Mouse (Mus musculus): ENCODE data around the gene Tmem52b. TPM values are rescaled to one million over a fixed set of nuclear protein-coding genes. Genes with fewer than 3 reads are reported as not detected.

Tmem52b gene
- polyA plus RNA-seq, 1 experiment: not detected

- H3K4me3 ChIP-seq (replicated peaks): no peak within 1 kb of the TSS
- H3K9me3 ChIP-seq (ENCODE audit: control insufficient read depth, low read length): no peaks in the 10 kb centered on the region
- H3K4me1 ChIP-seq (ENCODE audit: control insufficient read depth): no peaks in the 10 kb centered on the region
- TF ChIP-seq GATA1 (IDR thresholded peaks at IDR 0.05; ENCODE audit: low read length) (no peak), TAL1 (IDR thresholded peaks at IDR 0.05; ENCODE audit: low read length) (no peak)
- no peaks in the 10 kb centered on the region for H3K36me3 ChIP-seq (ENCODE audit: control insufficient read depth)
- no peaks in the 10 kb centered on the region for H3K27me3 ChIP-seq (ENCODE audit: control insufficient read depth)
Measured at GRCm38 (mm10) chr6:129507024-129507423, 5.3 kb upstream of the Tmem52b start, which contains the start of gene Olr1. TSS of gene Olr1 (minus strand) at chr6:129507165.

DNA sequence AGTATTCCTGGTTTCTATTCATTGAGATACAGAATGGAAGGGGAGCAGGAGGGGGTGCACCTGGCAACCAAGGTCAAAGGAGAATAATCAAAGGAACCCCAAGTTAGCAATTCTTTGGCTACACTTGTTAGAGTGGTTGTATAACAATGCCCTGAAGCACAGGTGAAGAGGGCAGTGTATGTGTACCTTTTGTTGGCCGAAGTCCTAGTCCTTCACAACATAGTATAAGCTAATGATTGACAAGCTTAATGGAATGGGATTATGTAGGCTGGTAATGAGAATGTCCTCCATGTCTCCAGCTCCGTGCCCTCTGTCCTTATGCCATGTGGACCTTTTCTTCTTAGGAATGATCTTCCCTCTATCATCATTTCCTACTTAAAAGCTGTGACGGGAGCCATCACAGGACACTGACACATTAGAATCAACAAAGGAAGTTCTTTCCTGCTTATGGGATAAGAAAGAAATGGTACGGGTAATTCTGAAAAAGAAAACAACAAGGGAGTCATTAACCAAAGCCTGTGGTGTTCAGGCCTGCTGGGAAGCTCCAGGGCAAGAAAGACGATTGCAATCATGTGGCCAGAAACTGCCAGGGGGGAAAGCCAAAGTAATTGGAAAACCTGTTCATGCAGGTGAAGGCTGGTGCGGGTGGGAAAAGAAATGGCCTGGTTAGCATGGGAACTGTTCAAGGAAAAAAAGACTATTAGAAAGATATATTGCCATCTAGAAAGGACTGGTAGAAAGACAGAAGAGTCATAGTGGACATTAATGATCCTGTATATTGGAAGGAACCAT, 2.0 kb upstream of the Tmem52b start:
- H3K9me3 ChIP-seq (ENCODE audit: control insufficient read depth, low read length): no peaks in the 10 kb centered on the region
- TF ChIP-seq TAL1 (IDR thresholded peaks at IDR 0.05; ENCODE audit: low read length) (no peak), GATA1 (IDR thresholded peaks at IDR 0.05; ENCODE audit: low read length) (no peak)
- no peak overlapping the region for H3K4me3 ChIP-seq (replicated peaks)
- no peaks in the 10 kb centered on the region for H3K36me3 ChIP-seq (ENCODE audit: control insufficient read depth)
- H3K27me3 ChIP-seq (ENCODE audit: control insufficient read depth): no peaks in the 10 kb centered on the region
- no peaks in the 10 kb centered on the region for H3K4me1 ChIP-seq (ENCODE audit: control insufficient read depth)

GRCm38 (mm10) chr6:129512868-129513267, 513 bp downstream of the Tmem52b start:
- Histone ChIP-seq H3K4me1 (ENCODE audit: control insufficient read depth) (no peaks in the 10 kb centered on the region), H3K36me3 (ENCODE audit: control insufficient read depth) (no peaks in the 10 kb centered on the region), H3K27me3 (ENCODE audit: control insufficient read depth) (no peaks in the 10 kb centered on the region), H3K9me3 (ENCODE audit: control insufficient read depth, low read length) (no peaks in the 10 kb centered on the region), H3K4me3 (replicated peaks) (no peak overlapping the region)
- no peak for TF ChIP-seq TAL1 (IDR thresholded peaks at IDR 0.05; ENCODE audit: low read length)
- TF ChIP-seq GATA1 (IDR thresholded peaks at IDR 0.05; ENCODE audit: low read length): no peak

DNA sequence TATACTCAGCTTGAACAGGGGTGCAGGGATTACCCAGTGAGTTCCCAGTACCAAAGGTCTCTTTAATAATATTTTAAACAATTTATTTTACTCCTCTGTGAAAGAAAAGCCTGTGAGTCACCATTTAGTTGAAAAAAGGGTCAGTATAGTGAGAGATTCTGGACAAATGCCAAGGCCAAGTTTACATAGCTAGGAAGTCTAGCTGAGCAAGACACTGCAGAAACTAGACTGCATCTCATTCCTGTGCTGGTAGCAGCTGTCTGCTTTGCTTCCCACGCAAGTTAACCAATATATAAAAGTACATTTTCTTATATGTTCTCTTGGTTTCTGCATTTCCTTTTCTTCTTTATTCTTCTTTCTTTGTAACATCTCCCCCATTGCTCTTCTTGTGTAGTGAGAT, 1.1 kb downstream of the Tmem52b start:
- no peak for TF ChIP-seq GATA1 (IDR thresholded peaks at IDR 0.05; ENCODE audit: low read length)
- TF ChIP-seq TAL1 (IDR thresholded peaks at IDR 0.05; ENCODE audit: low read length): no peak
- no peaks in the 10 kb centered on the region for H3K9me3 ChIP-seq (ENCODE audit: control insufficient read depth, low read length)
- no peak overlapping the region for H3K4me3 ChIP-seq (replicated peaks)
- no peaks in the 10 kb centered on the region for H3K4me1 ChIP-seq (ENCODE audit: control insufficient read depth)
- no peaks in the 10 kb centered on the region for H3K36me3 ChIP-seq (ENCODE audit: control insufficient read depth)
- H3K27me3 ChIP-seq (ENCODE audit: control insufficient read depth): no peaks in the 10 kb centered on the region

GRCm38 (mm10) chr6:129514376-129514775, 2.0 kb downstream of the Tmem52b start:
- no peak overlapping the region for H3K4me3 ChIP-seq (replicated peaks)
- H3K9me3 ChIP-seq (ENCODE audit: control insufficient read depth, low read length): no peaks in the 10 kb centered on the region
- H3K27me3 ChIP-seq (ENCODE audit: control insufficient read depth): no peaks in the 10 kb centered on the region
- H3K36me3 ChIP-seq (ENCODE audit: control insufficient read depth): no peaks in the 10 kb centered on the region
- H3K4me1 ChIP-seq (ENCODE audit: control insufficient read depth): no peaks in the 10 kb centered on the region
- no peak for TF ChIP-seq GATA1 (IDR thresholded peaks at IDR 0.05; ENCODE audit: low read length)
- TF ChIP-seq TAL1 (IDR thresholded peaks at IDR 0.05; ENCODE audit: low read length): no peak

DNA sequence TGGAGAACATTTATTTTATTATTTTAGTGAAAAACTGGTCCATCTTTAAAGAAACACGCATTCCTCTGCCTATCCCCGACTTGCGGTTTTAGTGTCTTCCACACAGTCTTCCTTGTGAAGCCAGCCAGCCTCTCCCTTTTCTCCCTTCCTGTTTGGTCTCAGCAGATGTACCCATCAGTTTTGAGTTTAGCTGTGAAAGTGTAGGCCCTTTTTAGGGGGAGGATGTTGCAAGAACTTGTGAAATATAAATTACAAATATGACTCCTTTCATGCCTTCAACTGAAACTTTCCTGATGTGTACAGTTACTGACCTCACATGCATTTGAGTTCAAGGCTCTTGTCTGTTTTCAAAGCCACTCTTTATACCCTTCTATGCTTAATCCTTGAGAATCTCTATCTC, 2.7 kb downstream of the Tmem52b start:
- H3K4me1 ChIP-seq (ENCODE audit: control insufficient read depth): no peaks in the 10 kb centered on the region
- no peaks in the 10 kb centered on the region for H3K27me3 ChIP-seq (ENCODE audit: control insufficient read depth)
- no peaks in the 10 kb centered on the region for H3K9me3 ChIP-seq (ENCODE audit: control insufficient read depth, low read length)
- H3K36me3 ChIP-seq (ENCODE audit: control insufficient read depth): no peaks in the 10 kb centered on the region
- TF ChIP-seq GATA1 (IDR thresholded peaks at IDR 0.05; ENCODE audit: low read length): no peak
- no peak for TF ChIP-seq TAL1 (IDR thresholded peaks at IDR 0.05; ENCODE audit: low read length)
- H3K4me3 ChIP-seq (replicated peaks): no peak overlapping the region

DNA sequence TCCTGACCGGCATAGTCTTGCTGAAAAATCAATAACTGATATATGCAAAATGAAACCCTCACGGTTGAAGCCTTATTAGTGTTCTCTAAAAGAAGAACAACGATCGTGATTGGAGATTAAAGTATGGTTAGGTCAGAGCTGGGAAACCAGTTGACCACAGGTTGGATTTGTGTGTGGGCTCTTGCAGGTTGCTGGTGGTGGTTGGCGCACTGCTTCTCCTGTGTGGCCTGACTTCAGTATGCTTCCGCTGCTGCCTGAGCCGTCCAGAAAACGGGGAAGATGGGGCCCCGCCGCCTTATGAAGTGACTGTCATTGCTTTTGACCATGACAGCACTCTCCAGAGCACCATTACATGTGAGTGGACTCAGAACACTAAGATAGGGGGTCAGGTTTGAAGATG, 4.0 kb downstream of the Tmem52b start:
- Histone ChIP-seq H3K36me3 (ENCODE audit: control insufficient read depth) (no peaks in the 10 kb centered on the region), H3K4me3 (replicated peaks) (no peak overlapping the region), H3K9me3 (ENCODE audit: control insufficient read depth, low read length) (no peaks in the 10 kb centered on the region), H3K4me1 (ENCODE audit: control insufficient read depth) (no peaks in the 10 kb centered on the region), H3K27me3 (ENCODE audit: control insufficient read depth) (no peaks in the 10 kb centered on the region)
- TF ChIP-seq GATA1 (IDR thresholded peaks at IDR 0.05; ENCODE audit: low read length): no peak
- TF ChIP-seq TAL1 (IDR thresholded peaks at IDR 0.05; ENCODE audit: low read length): no peak

DNA sequence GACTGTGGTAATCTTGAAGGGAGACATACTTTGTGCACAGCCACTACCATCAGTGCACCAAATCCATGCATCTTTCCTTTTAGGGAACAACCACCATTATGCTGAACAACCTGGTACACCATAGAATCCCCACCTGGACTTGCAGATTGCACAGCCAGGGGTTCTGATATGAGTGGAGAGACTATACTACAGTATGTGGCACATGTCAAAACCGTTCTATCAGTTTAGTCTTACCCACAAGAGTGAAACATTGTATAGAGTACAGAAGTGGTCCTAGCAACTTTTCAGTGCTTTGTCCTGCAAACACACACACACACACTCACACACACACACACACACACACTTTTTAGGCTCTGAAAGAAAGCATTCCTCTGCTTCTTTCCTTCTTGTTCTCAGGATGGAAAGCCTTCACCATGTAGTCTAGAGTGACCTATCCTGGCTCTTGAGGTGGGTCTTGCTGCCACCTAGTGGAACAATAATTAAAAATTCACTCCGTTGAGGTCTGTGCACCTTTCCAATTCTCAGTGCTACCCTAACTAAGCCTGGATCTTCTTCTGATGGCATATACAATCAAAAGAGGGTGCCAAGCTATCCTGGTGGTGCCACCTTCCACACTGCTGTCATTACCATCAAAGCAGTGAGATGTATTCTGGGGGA, 5.5 kb downstream of the Tmem52b start:
- Histone ChIP-seq H3K36me3 (ENCODE audit: control insufficient read depth) (no peaks in the 10 kb centered on the region), H3K27me3 (ENCODE audit: control insufficient read depth) (no peaks in the 10 kb centered on the region), H3K4me1 (ENCODE audit: control insufficient read depth) (no peaks in the 10 kb centered on the region), H3K9me3 (ENCODE audit: control insufficient read depth, low read length) (no peaks in the 10 kb centered on the region), H3K4me3 (replicated peaks) (no peak overlapping the region)
- no peak for TF ChIP-seq TAL1 (IDR thresholded peaks at IDR 0.05; ENCODE audit: low read length)
- TF ChIP-seq GATA1 (IDR thresholded peaks at IDR 0.05; ENCODE audit: low read length): no peak

GRCm38 (mm10) chr6:129526069-129526468, 13.7 kb downstream of the Tmem52b start:
- no peaks in the 10 kb centered on the region for H3K9me3 ChIP-seq (ENCODE audit: control insufficient read depth, low read length)
- H3K4me1 ChIP-seq (ENCODE audit: control insufficient read depth): no peaks in the 10 kb centered on the region
- no peaks in the 10 kb centered on the region for H3K27me3 ChIP-seq (ENCODE audit: control insufficient read depth)
- TF ChIP-seq GATA1 (IDR thresholded peaks at IDR 0.05; ENCODE audit: low read length) (no peak), TAL1 (IDR thresholded peaks at IDR 0.05; ENCODE audit: low read length) (no peak)
- H3K36me3 ChIP-seq (ENCODE audit: control insufficient read depth): no peaks in the 10 kb centered on the region
- H3K4me3 ChIP-seq (replicated peaks): no peak overlapping the region
